Mouse (Mus musculus) urinary bladder, postnatal 4 days (tissue): ENCODE data around the gene Fgf10.

Source experiments
- DNase-seq, 2 experiments: peaks; one replicate each; pipeline ENCODE4 v3.0.0; 2021 to 2022; ENCODE audit warnings: low spot score in 2 of 2

Gene Fgf10

DNA sequence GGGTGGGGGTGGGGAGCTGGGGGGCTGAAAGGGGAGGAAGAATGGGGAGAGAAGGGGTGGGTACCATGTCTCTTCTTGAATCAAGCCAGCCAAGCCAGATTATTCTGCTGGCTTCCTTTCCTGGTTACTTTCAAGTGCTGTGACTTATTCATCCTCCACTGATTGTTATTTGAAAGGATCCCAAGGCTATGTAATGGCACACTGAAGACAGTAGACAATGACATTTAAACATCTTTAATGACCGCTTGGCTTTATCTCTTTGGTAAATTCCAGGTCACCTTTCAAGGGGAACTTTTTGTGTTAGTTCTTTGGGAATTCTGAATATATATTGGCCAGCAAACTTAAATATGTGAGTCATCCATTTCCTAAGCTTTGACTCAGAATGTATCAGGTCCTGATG, 47.1 kb downstream of the Fgf10 start:
- no peak for DNase-seq

DNA sequence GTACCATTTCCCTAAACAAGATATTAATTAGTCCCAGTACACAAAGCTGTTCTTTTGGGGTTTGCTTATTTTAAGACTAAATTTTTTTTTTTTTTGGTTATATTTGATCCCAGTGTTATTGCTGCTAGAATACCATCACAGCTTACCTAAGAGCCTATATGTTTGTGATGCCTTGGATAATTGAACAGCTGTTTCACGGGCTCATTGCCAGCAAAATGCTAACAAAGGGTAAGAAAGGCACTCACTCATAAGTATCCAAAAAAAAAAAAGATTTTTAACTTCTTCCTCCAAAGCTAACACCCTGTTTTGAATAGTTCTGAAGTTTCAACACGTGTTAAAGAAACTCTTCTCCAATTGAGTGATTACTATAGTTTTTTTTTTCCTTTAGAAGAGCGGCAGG, 48.8 kb downstream of the Fgf10 start:
- no peak for DNase-seq

DNA sequence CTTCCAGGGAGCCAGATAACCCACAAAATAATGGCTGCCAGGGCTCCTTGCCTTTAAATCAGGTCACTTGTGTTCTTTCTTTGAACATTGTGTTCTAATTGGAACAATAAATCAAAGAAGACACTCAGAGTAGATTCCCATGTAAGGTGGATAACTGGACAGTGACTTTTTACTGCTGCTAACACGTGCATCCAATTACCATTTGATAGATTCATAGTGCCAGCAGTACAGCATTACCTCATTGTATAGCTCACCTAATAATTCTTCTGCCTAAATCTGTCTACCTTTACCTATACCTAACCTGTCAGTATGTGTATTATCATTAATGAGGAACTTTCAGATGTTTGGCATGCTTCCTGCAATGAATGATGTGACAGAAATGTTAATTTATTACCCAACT, 52.1 kb downstream of the Fgf10 start:
- DNase-seq, result no peak

DNA sequence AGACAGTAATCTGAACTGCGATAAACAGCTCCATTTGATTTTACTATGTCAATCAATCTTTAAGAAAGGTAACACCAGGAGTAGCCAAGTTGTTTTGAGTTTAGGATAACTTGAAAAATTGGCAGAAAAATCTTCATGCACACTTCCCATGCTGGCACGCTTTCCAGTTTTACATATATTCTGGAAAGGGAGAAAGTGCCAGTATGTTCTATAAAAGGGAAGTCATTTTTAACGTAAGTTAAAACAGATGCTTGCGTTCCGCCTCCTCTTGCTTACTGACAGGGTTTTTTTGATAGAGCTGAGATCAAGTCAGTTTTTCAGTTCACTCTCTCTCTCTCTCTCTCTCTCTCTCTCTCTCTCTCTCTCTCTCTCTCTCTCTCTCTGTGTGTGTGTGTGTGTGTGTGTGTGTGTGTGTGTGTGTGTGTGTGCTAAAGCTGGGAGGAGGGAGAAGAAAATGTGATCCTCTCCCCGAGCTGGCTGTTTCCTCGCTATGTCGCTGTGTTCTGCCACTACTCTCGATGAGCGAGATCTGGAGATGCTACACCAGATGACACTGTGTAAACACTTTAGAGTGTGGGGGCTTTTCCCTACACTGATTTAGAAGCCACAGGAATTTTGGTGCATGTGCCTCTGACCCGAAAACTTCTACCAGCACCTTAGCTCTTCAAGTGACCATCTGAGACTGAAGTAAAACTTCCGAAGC, 62.4 kb downstream of the Fgf10 start:
- DNase-seq, result no peak

DNA sequence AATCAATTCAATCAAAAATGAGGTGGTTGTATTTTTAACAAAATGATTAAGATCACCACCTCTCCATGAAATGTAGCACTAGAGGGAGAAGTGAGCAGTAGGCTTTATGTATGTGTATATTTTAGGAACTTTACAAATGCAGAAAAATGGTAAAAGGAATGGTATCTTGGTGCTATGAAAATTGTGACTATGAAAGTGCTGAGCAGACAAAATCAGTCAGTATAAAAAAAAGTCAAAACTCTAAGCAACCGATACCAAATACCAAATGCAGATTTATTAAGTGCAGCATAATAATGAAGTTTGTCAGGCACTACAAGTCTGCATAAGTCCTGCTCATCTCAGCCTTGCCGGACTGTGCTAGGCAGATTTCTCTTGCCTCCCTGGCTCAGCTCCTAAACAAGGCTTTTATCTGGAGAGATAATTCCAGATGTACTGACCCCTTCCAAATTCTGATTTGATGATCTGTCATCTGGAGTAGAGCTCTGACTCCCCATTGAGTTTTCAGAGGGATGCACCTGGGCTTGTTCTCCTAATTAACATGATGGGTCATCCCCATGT, 70.3 kb downstream of the Fgf10 start:
- DNase-seq, result no peak

DNA sequence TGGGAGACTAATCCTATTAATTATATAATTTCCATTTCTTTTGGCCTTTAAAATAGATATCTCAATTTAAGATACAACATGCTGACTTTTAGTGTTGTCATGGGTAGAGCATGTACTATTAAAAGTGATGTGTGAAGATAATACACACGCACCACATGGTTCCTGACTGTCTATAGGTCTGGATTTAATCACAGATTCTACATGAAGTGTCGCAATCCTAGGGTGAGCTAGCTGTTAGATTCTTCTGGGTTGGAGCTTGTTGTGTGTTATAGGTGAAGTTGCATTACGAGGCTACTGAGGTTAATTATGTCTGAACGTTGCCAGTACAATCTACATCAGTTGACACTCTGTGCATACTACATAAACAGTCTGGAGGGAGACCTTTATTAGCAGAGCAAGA, 73.2 kb downstream of the Fgf10 start:
- no peak for DNase-seq

DNA sequence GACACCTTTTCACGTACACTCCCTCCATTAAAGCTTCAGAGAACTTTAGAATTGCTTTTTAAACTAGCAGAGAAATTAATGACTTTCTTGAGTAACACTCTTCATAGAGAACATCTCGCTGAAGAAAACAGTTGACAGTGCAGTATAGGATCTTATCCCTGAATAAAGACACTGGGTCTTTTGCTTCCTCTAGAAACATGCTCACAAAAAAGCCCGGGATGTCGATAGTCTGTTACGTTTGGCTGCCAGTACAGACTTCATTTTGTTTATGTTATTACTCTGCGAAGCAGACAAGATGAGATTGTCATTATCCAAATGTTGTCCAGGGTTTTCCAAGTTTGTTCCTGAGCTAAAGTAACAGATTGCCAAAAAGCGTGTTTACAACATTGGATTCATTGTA, 75.2 kb downstream of the Fgf10 start:
- DNase-seq, result no peak

DNA sequence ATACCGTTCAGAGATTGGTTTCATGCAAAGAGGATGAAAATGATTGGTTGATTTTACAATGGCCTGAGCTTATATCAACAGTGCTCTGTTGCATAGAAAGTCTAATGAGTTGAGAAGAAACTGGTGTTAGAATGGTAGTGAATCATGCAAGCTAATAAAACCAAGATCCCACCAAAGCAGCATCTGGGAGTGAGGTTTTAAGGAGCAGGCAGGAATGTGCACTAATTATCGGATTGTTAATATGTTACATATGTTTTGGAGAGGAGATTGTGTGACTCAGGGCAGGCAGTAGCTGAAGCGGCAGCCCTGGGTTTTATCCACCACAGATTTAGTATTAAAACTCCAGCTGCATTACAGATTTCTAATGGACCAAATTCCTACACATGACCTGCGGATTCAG, 76.8 kb downstream of the Fgf10 start:
- DNase-seq, result no peak

DNA sequence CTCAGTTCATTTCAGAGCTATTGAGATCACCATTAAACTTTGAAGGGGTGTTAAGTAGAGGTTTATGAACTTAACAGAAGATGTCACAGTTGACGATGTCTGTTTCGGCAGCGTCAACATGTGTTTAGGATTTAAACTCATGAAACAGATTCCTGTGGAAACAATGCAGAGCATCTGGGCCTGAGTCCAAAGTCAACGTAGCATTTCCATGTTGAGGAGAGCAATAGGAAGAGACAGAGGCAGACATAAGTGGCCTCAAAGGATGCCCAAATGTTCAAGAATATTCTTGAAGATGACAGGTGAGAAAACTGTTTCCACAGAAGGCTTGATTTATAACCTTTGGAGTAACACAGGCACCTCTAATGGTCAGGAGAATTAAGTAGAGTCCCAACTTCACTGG, 84.4 kb downstream of the Fgf10 start:
- DNase-seq, result no peak

DNA sequence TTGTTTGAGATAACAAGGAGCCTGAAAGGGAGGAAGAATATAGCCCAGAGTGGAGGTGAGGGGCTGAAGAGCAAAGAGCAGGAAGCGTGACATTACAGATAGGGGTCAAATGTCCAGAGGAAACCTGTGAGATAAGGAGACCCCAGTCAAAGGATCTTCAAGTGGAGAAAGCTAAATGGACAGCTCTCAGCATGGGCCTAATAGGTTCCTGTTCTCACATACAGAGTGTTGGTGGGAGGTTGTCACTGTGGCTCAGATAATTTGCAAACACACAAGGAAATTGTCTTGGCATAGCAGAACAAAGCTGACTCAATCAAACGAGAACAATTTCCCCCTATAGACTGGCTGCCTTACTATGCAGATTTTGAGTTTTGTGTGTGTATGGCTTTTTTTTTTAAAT, 89.4 kb downstream of the Fgf10 start:
- DNase-seq, result no peak

DNA sequence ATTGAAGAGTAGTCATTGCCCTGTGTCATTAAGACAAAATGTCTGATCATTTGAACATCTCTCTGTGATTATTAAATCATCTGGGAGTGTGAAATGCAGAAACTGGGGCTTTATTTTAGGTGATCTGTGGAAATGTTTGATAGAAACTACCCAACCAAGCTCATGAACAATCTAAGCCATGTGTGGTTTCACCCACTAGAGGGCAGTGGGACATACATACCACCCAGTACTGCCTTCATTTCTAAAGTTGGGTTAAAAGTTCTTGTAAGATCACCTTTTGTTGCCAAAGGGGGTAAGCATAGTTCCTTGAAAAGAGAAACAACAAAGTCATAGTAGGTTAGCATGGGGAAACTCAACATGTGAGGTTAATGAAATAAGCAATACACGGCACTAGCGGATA, 93.4 kb downstream of the Fgf10 start:
- DNase-seq, result no peak

DNA sequence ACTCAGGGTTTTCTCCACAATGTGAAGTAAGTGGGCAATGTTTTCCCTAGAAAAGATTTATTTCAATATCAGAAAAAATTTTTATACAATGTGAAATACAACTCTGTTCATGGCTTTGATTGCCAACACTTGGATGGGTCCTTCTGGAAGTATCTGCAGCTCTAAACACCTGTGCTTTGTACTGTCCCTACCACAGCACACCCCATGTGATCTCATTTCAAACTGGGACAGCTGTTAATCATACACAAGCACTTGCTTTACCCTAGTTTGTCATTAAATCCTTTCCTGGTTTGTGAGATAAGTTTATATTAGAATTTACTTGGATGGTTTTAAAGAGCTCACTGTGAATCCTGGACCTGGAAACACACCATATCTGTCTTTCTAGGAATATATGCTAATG, 102.6 kb downstream of the Fgf10 start:
- DNase-seq, result no peak

DNA sequence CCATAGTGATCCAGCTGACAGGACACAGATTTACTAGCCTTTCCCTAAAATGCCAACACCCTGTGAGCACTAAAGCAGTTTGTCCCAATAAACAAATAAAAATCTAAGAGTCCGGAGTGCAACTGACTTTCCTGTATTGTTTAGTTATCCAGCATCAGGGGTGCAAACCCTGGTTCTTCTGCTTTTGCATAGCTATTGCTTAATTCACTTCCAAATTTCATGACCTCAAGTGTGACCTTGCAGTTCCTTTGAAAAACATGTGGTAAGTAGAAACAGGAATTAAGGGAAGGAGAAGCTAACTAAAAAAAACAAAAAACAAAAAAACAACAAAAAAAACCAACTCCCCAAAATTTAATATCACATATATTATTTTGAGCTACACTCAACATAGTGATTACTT, 105.6 kb downstream of the Fgf10 start:
- DNase-seq, result no peak

DNA sequence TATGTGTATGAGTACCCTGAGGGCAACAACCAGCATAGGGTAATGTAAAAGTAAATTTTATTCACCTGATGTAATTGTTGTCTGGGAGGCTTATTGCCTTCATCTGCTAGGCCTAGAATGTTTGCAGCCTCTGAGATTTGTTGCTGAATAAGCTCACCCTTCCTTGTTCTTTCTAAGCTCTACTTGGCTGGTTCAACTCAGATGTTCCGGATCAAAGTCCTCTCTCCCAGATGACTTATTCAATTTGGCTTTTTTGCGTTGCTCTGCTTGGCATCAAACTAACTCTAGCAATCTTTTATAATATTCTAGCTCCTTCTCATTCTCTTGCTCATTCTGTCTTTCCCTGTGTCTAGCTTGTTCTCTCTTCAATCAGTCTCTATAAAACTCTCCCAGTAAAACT, 109.6 kb downstream of the Fgf10 start:
- no peak for DNase-seq

DNA sequence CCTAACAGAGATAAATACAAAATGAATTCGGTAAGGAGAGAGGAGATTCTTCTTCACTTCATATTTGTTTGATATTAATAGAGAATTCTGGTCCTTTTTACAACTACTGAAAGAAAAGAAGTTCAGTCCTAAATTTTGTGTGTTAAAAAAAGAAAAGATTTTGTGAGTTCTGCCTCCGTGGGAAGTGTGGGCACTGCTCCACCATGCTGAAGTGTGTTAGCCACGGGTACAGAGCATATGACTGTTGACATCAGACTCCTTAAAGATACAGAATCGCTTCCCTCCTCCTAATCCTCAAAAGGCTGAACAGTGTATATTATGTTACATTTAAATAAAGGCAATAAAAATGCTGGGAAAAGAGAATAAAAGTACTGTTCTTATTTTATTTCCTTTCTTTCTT, 122.2 kb downstream of the Fgf10 start:
- DNase-seq, result no peak

DNA sequence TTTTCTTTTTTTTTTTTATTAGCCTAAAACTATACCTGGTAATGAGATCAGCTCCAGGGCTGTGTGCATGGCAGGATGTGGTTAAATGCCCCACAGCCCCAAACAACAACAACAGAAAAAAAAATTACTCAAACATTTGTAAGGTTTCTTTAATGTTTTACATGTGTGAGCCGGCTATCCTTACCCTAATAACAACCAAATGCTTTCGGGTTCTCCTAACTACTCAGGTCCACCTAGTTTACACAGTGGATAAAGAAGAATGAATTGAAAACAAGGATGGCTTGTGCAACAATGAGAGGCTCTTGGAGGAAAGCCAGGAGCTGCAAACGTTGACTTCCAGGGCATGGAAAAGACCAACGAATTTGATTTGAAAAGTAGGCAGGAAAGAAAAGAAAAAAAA, 122.6 kb downstream of the Fgf10 start:
- DNase-seq, result no peak

DNA sequence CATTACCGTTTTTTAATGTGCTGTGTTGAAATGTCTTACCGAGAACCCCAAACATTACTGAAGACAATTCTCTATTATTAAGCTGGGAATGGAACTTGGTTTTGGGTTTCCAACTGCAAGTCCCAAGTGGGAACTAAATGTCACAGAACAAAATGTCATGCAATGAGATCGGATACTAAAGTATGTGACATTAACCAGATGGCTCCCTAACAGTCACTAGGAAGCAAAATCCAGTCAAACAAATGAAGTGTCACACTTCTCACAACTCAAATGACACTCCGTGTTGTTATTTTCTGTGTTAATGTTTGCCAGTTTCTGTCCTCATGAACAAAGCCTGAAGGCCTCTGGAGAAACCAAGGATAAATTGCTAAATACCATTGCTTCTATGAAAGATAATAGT, 130.6 kb downstream of the Fgf10 start:
- DNase-seq, result no peak

DNA sequence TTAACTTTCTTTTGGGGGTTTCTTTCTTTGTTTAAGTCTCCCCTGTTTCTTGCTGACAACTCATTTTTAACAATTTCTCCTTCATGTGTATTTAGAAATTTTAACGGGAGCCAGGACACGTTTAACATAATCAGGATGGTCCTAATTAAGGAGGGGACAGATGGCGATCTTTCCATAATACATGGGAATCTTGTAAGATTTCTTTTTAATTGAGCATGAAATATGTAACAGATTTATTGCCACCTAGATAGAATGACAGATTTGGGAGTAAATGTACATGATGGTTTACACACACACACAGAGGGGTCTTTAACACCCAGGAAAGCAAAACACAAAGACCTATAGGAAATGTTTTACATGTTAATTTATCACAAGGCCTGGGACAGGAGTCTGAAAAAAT, 137.1 kb downstream of the Fgf10 start:
- no peak for DNase-seq

DNA sequence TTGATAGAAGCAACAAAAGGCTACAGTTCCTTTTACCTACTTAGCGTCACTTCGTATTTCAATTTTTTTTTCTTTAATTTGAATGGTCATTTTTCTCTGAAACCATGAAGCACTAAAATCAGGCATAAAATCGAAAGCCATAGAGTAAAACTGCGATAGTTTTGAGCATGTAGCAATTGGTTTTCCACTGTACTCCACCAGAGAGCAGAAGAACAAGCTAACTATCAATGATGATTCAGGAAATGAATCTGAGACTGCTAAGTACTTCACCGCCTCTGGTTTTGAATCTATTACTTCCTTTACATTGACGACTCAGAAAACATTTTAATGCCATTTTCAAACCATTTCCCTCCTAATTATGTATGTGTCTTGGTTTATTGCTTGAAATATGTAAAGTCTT, 150.2 kb downstream of the Fgf10 start:
- no peak for DNase-seq

DNA sequence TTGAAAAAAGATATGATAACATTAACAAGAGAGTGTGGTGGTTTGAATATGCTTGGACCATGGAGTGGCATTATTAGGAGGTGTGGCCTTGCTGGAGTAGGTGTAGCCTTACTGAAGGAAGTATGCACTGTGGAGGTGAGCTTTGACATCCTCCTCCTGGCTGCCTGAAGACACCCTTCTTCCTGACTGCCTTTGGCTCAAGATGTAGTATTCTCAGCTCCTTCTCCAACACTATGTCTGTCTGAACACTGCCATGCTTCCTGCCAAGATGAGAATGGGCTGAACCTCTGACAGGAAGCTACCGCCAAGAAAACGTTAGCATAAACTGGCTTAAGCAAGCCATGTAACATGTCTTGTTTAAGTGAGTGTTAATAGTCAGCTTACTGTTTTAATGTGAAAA, 153.5 kb downstream of the Fgf10 start:
- no peak for DNase-seq

DNA sequence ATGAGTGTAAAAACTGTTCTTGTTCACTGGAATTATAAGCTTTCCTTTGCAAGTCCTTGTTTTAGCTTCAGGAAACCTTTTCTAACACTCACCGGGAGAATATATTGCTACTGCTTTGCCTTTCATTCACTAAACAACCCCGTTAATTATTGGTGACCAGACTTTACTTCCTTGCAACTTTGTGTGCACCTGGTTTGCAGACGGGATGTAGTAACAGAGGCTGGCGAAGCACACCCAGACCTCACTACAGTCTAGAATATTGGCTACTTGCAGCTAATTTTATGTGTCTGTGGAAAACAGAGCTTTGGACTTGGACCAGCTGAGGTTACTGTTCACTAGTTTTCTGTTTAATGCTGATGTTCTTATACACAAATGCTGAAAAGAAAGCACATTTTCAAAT, 155.5 kb downstream of the Fgf10 start:
- DNase-seq, result no peak

DNA sequence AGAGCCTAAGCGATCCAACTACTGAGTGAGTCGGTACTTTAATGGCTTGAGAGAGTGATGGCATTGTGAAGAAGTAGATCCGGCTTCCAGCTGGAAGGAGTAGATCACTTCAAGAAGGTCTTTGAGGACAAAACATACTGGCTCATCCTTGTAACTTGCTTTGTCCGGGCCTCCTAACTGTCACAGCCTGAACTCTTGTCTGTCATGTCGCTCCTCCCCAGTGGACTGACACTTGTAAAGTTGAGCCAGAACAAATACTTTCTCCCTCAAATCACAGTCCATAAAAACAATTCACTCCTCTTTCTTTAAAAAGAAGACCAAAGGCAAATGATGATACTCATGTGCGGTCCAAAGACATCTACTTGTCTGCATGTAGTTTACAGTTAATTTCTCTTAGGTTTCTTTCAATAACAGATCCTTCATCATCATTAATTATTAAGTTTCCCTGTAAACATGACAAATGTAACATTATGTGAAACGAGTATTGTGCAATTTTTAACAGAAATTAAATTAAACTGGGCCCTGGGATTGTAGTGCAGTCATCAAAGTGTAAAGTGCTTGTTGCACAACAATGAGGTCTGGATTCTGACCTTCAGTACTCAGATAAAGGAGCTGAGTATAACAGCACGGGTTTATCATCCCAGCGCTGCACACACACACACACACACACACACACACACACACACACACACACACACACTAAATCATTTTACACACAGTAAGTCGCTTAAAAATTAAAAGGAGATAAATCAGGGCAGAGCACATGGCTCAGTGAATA, 159.2 kb downstream of the Fgf10 start:
- DNase-seq, result no peak

DNA sequence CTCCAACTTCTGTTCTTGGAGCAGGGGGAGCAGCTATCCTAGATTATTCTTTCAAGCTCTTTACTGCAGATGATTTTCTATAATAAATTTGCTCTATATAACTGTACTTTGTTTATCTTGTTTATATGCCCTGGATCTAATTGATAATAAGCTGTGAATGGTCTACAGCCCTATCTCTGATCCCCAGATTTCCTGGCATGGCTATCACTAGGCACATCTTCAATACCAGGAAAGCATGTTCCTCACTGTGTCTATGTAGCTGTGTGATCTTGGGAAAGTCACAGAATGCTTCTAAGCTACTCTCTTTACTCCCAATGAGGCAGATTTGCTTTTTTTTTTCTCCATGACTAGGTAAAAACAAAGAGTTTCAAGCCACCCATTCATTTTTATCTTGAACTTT, 164.4 kb downstream of the Fgf10 start:
- DNase-seq, result no peak
